ENCODE assay signal across 21 mouse cellular contexts in genomic region chr9:63877864-63878263, GRCm38 (mm10).
DNase-seq lines count a peak whose midpoint lies in the region; ATAC-seq and TF ChIP-seq lines count a peak whose summit lies in the region.
"Had no signal": no experiment of that assay in that cellular context is flagged by ENCODE, and none has a peak within 500 bp of the region (broad histone marks: within the 10 kb centered on the region; RNA-seq: fewer than 3 reads in every experiment).

No protein-coding gene starts in this region.

- ATAC-seq in hindbrain, embryonic 13.5 days (ENCODE audit: low FRiP score), result no peak
- peak; percentile 95 for ATAC-seq in heart, postnatal 0 days (ENCODE audit: insufficient read depth, low read depth)
- ATAC-seq in forebrain, embryonic 14.5 days, result no peak
- ATAC-seq: inflammation-experienced regulatory T-cells, adult 6 months; lung, postnatal 0 days had no signal

- no peak overlapping the region for H3K9ac ChIP-seq in hindbrain, embryonic 13.5 days
- no peak overlapping the region for H3K9ac ChIP-seq in heart, postnatal 0 days (replicated peaks; ENCODE audit: low read depth, low read length)
- no peak overlapping the region for H3K9ac ChIP-seq in forebrain, embryonic 14.5 days (ENCODE audit: low read length)
- H3K9ac ChIP-seq: embryonic facial prominence, embryonic 15.5 days; limb, embryonic 15.5 days; liver, embryonic 15.5 days had no signal

- H3K4me3 ChIP-seq in hindbrain, embryonic 10.5 days, result no peak overlapping the region
- no peak overlapping the region for H3K4me3 ChIP-seq in hindbrain, embryonic 13.5 days
- H3K4me3 ChIP-seq in E14TG2a.4 (replicated peaks; ENCODE audit: low read length), result peak overlapping the region; percentile 66; the same call in 1 of the 2 replicates
- H3K4me3 ChIP-seq in heart, embryonic 10.5 days, result no peak overlapping the region
- no peak overlapping the region for H3K4me3 ChIP-seq in heart, postnatal 0 days (ENCODE audit: low read depth, low read length)
- no peak overlapping the region for H3K4me3 ChIP-seq in forebrain, embryonic 14.5 days (ENCODE audit: low read depth, low read length)
- H3K4me3 ChIP-seq: embryonic facial prominence, embryonic 15.5 days; limb, embryonic 15.5 days; liver, embryonic 15.5 days had no signal

- TF ChIP-seq EP300 in heart, postnatal 0 days (IDR thresholded peaks at IDR 0.05; ENCODE audit: low read depth), result no peak

- no peak for DNase-seq in hindbrain, embryonic 10.5 days (ENCODE audit: low spot score)
- DNase-seq in heart, embryonic 10.5 days (ENCODE audit: low spot score), result no peak
- peak; percentile 88 for DNase-seq in heart, postnatal 0 days (ENCODE audit: low spot score)
- no peak for DNase-seq in cerebellum, adult 11 months
- DNase-seq in forebrain, embryonic 14.5 days (ENCODE audit: low spot score), result no peak
- no peak for DNase-seq in MN1 (ENCODE audit: low spot score)
- DNase-seq: adrenal gland, postnatal 36 days; cerebellum, adult 18-20 months; cerebellum, postnatal 25 days; kidney, adult 2 months; kidney, postnatal 25 days; thymus, adult 18-20 months; thymus, postnatal 4 days had no signal

- no peaks in the 10 kb centered on the region for H3K9me3 ChIP-seq in hindbrain, embryonic 10.5 days
- H3K9me3 ChIP-seq in hindbrain, embryonic 13.5 days, result no peaks in the 10 kb centered on the region
- no peaks in the 10 kb centered on the region for H3K9me3 ChIP-seq in E14TG2a.4 (ENCODE audit: low read length)
- H3K9me3 ChIP-seq in heart, embryonic 10.5 days, result no peaks in the 10 kb centered on the region
- no peaks in the 10 kb centered on the region for H3K9me3 ChIP-seq in heart, postnatal 0 days (replicated peaks; ENCODE audit: control insufficient read depth, low read length)
- H3K9me3 ChIP-seq in forebrain, embryonic 14.5 days (replicated peaks; ENCODE audit: control insufficient read depth, low read length), result no peaks in the 10 kb centered on the region
- H3K9me3 ChIP-seq: embryonic facial prominence, embryonic 15.5 days; limb, embryonic 15.5 days; liver, embryonic 15.5 days had no signal

- no peaks in the 10 kb centered on the region for H3K36me3 ChIP-seq in hindbrain, embryonic 10.5 days
- H3K36me3 ChIP-seq in hindbrain, embryonic 13.5 days, result no peaks in the 10 kb centered on the region
- H3K36me3 ChIP-seq in E14TG2a.4 (ENCODE audit: insufficient read depth, low read length), result no peaks in the 10 kb centered on the region
- no peaks in the 10 kb centered on the region for H3K36me3 ChIP-seq in heart, embryonic 10.5 days
- H3K36me3 ChIP-seq in heart, postnatal 0 days (replicated peaks; ENCODE audit: control insufficient read depth, insufficient read depth, low read length), result no peaks in the 10 kb centered on the region
- H3K36me3 ChIP-seq in forebrain, embryonic 14.5 days (ENCODE audit: control insufficient read depth, insufficient read depth, low read length), result no peaks in the 10 kb centered on the region
- H3K36me3 ChIP-seq: embryonic facial prominence, embryonic 15.5 days; limb, embryonic 15.5 days; liver, embryonic 15.5 days had no signal

- H3K27me3 ChIP-seq in hindbrain, embryonic 10.5 days (ENCODE audit: insufficient read depth, poor library complexity, severe bottlenecking), result peaks cover 6% of the 10 kb centered on the region; the same call in 1 of the 2 replicates
- peaks cover 27% of the 10 kb centered on the region for H3K27me3 ChIP-seq in hindbrain, embryonic 13.5 days
- H3K27me3 ChIP-seq in E14TG2a.4 (ENCODE audit: insufficient read depth, low read length), result peaks cover 4% of the 10 kb centered on the region; the same call in 1 of the 2 replicates
- no peaks in the 10 kb centered on the region for H3K27me3 ChIP-seq in heart, embryonic 10.5 days (ENCODE audit: insufficient read depth, poor library complexity, severe bottlenecking)
- H3K27me3 ChIP-seq in heart, postnatal 0 days (ENCODE audit: control insufficient read depth, insufficient read depth, low read length), result no peaks in the 10 kb centered on the region
- H3K27me3 ChIP-seq in forebrain, embryonic 14.5 days (replicated peaks; ENCODE audit: control insufficient read depth, insufficient read depth, low read length), result no peaks in the 10 kb centered on the region
- H3K27me3 ChIP-seq: CH12.LX; embryonic facial prominence, embryonic 15.5 days; liver, embryonic 15.5 days had no signal

- 71% methylated on average over 7 of the region's 7 CpGs for WGBS in hindbrain, embryonic 10.5 days
- 54% methylated on average over 7 of the region's 7 CpGs for WGBS in hindbrain, embryonic 13.5 days
- WGBS in heart, embryonic 10.5 days, result 45% methylated on average over 7 of the region's 7 CpGs
- WGBS in heart, postnatal 0 days, result 27% methylated on average over 7 of the region's 7 CpGs
- WGBS in forebrain, embryonic 14.5 days, result 79% methylated on average over 7 of the region's 7 CpGs

- no peak for TF ChIP-seq CTCF in E14TG2a.4 (conservative IDR thresholded peaks at IDR 0.05; ENCODE audit: low read length)
- peak; percentile 41 for TF ChIP-seq CTCF in heart, postnatal 0 days (IDR thresholded peaks at IDR 0.05; ENCODE audit: low read depth)

- peaks cover 46% of the 10 kb centered on the region for H3K4me1 ChIP-seq in hindbrain, embryonic 10.5 days (replicated peaks)
- H3K4me1 ChIP-seq in hindbrain, embryonic 13.5 days (replicated peaks), result peaks cover 64% of the 10 kb centered on the region
- H3K4me1 ChIP-seq in E14TG2a.4 (replicated peaks; ENCODE audit: low read depth, low read length), result peaks cover 67% of the 10 kb centered on the region
- peaks cover 49% of the 10 kb centered on the region for H3K4me1 ChIP-seq in heart, embryonic 10.5 days
- peaks cover 18% of the 10 kb centered on the region for H3K4me1 ChIP-seq in heart, postnatal 0 days (ENCODE audit: control insufficient read depth, insufficient read depth)
- H3K4me1 ChIP-seq in forebrain, embryonic 14.5 days (ENCODE audit: control insufficient read depth, insufficient read depth, low read length), result peaks cover 14% of the 10 kb centered on the region

- no peak overlapping the region for H3K4me2 ChIP-seq in hindbrain, embryonic 13.5 days
- no peak overlapping the region for H3K4me2 ChIP-seq in heart, postnatal 0 days (ENCODE audit: low read depth, low read length)
- no peak overlapping the region for H3K4me2 ChIP-seq in forebrain, embryonic 14.5 days (ENCODE audit: low read length)
- H3K4me2 ChIP-seq: embryonic facial prominence, embryonic 15.5 days; liver, embryonic 15.5 days had no signal

- H3K27ac ChIP-seq in hindbrain, embryonic 10.5 days, result peak overlapping the region; percentile 40; the same call in 1 of the 2 replicates
- H3K27ac ChIP-seq in hindbrain, embryonic 13.5 days, result no peak overlapping the region
- peak overlapping the region; percentile 81 for H3K27ac ChIP-seq in heart, embryonic 10.5 days
- peak overlapping the region; percentile 90 for H3K27ac ChIP-seq in heart, postnatal 0 days (ENCODE audit: low read depth)
- H3K27ac ChIP-seq in forebrain, embryonic 14.5 days (ENCODE audit: low read depth, low read length), result no peak overlapping the region
- H3K27ac ChIP-seq: embryonic facial prominence, embryonic 15.5 days; limb, embryonic 15.5 days; liver, embryonic 15.5 days had no signal

Comparison
In these comparisons a context has a peak if more than half of its experiments do, and no peak if none do; other contexts are left out.
1. H3K27ac ChIP-seq: peak in hindbrain, embryonic 10.5 days (single experiment), heart, embryonic 10.5 days (single experiment) and heart, postnatal 0 days (single experiment); none in hindbrain, embryonic 13.5 days (single experiment) and forebrain, embryonic 14.5 days (single experiment).